ENCODE assay signal across 7 mouse cellular contexts in the genomic region with DNA sequence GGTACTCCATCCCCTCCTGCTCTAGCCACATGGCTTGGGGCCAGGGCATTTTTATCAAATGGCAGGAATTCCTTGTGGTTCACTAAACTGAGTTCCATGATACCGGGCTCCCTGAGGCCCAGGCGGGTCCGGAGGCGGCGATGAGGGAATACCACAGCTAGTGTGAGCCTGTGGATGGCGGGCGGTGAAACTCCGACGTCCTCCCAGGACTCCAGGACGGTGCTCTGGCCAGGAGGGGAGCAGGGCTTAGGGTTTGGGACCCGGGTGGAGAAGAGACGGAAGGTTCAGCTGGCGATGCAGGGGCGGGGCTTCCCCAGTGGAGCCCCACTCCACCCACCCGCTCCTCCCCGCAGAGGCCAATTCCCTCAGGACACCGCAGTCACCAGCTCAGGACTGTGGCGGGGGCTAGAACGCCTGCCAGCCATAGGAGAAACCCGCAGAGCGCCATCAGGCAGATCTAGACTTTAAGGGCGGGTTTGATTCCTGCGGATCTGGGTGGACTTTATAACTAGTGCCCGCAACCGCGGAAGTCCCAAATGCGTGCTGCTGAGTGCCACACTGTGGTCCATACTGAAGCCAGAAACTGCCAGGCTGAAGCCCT. TPM values are rescaled to one million over a fixed set of nuclear protein-coding genes. Genes with fewer than 3 reads are reported as not detected.
DNase-seq lines count a peak whose midpoint lies in the region; ATAC-seq and TF ChIP-seq lines count a peak whose summit lies in the region.

No protein-coding gene starts in this region.

- H3K9ac ChIP-seq in forebrain, embryonic 13.5 days: peak overlapping the region; percentile 57

- no peak for ATAC-seq in forebrain, embryonic 13.5 days

- H3K36me3 ChIP-seq in forebrain, embryonic 13.5 days (ENCODE audit: poor library complexity, severe bottlenecking): no peaks in the 10 kb centered on the region
- no peaks in the 10 kb centered on the region for H3K36me3 ChIP-seq in myocyte (ENCODE audit: control insufficient read depth, insufficient read depth)

- no peak overlapping the region for H3K27ac ChIP-seq in forebrain, embryonic 13.5 days

- no peaks in the 10 kb centered on the region for H3K79me2 ChIP-seq in myocyte (ENCODE audit: control insufficient read depth, insufficient read depth)

- peak overlapping the region; percentile 37 for H3ac ChIP-seq in myocyte (ENCODE audit: control insufficient read depth, insufficient read length)

- 3% methylated on average over 27 of the region's 27 CpGs for WGBS in forebrain, embryonic 13.5 days

- H3K27me3 ChIP-seq in forebrain, embryonic 13.5 days: peaks cover 47% of the 10 kb centered on the region
- no peaks in the 10 kb centered on the region for H3K27me3 ChIP-seq in myocyte (ENCODE audit: control insufficient read depth, insufficient read depth, insufficient read length)

- intact Hi-C loops in gastrocnemius, postnatal 14 days (cut with DNase I; ENCODE audit: low total_unique reads): no loop called here

- H3K4me2 ChIP-seq in forebrain, embryonic 13.5 days: peak overlapping the region; percentile 69
- peak overlapping the region; percentile 76 for H3K4me2 ChIP-seq in myocyte (ENCODE audit: low read depth)

- DNase-seq in 3T3-L1 (ENCODE audit: low read depth, low spot score): peak; percentile 69
- DNase-seq in CD4-positive helper T cell, adult 2 months (ENCODE audit: low read depth, low spot score): peak; percentile 31
- peak; percentile 12 to 40 for DNase-seq in kidney, postnatal 25 days
- no peak for DNase-seq in right cerebral cortex, adult 2 months (ENCODE audit: low spot score in 2 of 2)
- no peak for DNase-seq in gastrocnemius, postnatal 14 days

- H3K4me3 ChIP-seq in forebrain, embryonic 13.5 days: peak overlapping the region; percentile 37
- peak overlapping the region; percentile 18 for H3K4me3 ChIP-seq in myocyte

- no peaks in the 10 kb centered on the region for H3K9me3 ChIP-seq in forebrain, embryonic 13.5 days (replicated peaks)

- TF ChIP-seq POLR2A in myocyte (IDR thresholded peaks at IDR 0.05; ENCODE audit: insufficient read length, low read depth): no peak

- peaks cover 7% of the 10 kb centered on the region for H3K4me1 ChIP-seq in forebrain, embryonic 13.5 days

TF ChIP-seq in myocyte, 11 proteins besides CTCF, POLR2A, EP300 and RAD21:
- TF ChIP-seq POLR2AphosphoS2 (IDR thresholded peaks at IDR 0.05; ENCODE audit: insufficient read length, low read depth) (no peak), SRF (IDR thresholded peaks at IDR 0.05; ENCODE audit: control insufficient read depth, insufficient read length, low read depth) (no peak), MYOG (IDR thresholded peaks at IDR 0.05; ENCODE audit: control insufficient read depth in 1 of 3, insufficient read depth in 1 of 3, insufficient read length in 2 of 3, low read depth in 2 of 3) (no peak), CEBPB (IDR thresholded peaks at IDR 0.05; ENCODE audit: insufficient read depth, poor library complexity, severe bottlenecking) (no peak), E2F4 (IDR thresholded peaks at IDR 0.05; ENCODE audit: insufficient read depth) (no peak), REST (IDR thresholded peaks at IDR 0.05; ENCODE audit: insufficient read depth, insufficient read length) (no peak), USF1 (IDR thresholded peaks at IDR 0.05; ENCODE audit: low read depth) (no peak), MYOD1 (IDR thresholded peaks at IDR 0.05; ENCODE audit: control insufficient read depth in 1 of 3, insufficient read length in 2 of 3, low read depth in 2 of 3) (no peak)

RNA-seq across cellular contexts. Expression of gene Rpp21, which starts 20.4 kb away (rescaled TPM):
- polyA plus RNA-seq in forebrain, embryonic 13.5 days (2015; fragmentation: Nextera tagmentation; extraction: Ambion mirVana): 92.5 and 97.4 TPM in 2 replicates
- 59.2 TPM for polyA plus RNA-seq in myocyte (2012; fragmentation: generic; extraction: Trizol)
- 10 to 100 TPM; 22.5 to 23.4 TPM for total RNA-seq in gastrocnemius, postnatal 14 days (2021)

RNA-seq across cellular contexts. Expression of gene Trim39, which starts 34.6 kb away (rescaled TPM):
- 24.5 and 25.8 TPM in 2 replicates for polyA plus RNA-seq in forebrain, embryonic 13.5 days (2015; fragmentation: Nextera tagmentation; extraction: Ambion mirVana)
- 5.5 TPM for polyA plus RNA-seq in myocyte (2012; fragmentation: generic; extraction: Trizol)
- total RNA-seq in gastrocnemius, postnatal 14 days (2021): 1 to 10 TPM; 3.1 to 4.1 TPM

RNA-seq across cellular contexts. Expression of gene H2-T3, which starts 47.3 kb away (rescaled TPM):
- not detected in 2 replicates for polyA plus RNA-seq in forebrain, embryonic 13.5 days (2015; fragmentation: Nextera tagmentation; extraction: Ambion mirVana)
- not detected for polyA plus RNA-seq in myocyte (2012; fragmentation: generic; extraction: Trizol)
- total RNA-seq in gastrocnemius, postnatal 14 days (2021): not detected

RNA-seq across cellular contexts. Expression of gene H2-M10.2, which starts 48.9 kb away (rescaled TPM):
- polyA plus RNA-seq in forebrain, embryonic 13.5 days (2015; fragmentation: Nextera tagmentation; extraction: Ambion mirVana): not detected in 2 replicates
- polyA plus RNA-seq in myocyte (2012; fragmentation: generic; extraction: Trizol): not detected
- total RNA-seq in gastrocnemius, postnatal 14 days (2021): not detected

Comparison
In these comparisons a context has a peak if more than half of its experiments do, and no peak if none do; other contexts are left out.
1. DNase-seq: peak in 3T3-L1 (single experiment), CD4-positive helper T cell, adult 2 months (single experiment) and kidney, postnatal 25 days (2 of 2); none in right cerebral cortex, adult 2 months (0 of 2) and gastrocnemius, postnatal 14 days (single experiment).